Mouse (Mus musculus): ENCODE data around the gene Olfr78. TPM values are rescaled to one million over a fixed set of nuclear protein-coding genes. Genes with fewer than 3 reads are reported as not detected.
A peak's percentile ranks its signal among the peaks of the same experiment; 100 is the strongest.

Gene Olfr78
- polyA plus RNA-seq (2015; fragmentation: Nextera tagmentation; extraction: Ambion mirVana) = 0.12 and 0.23 TPM in 2 replicates

DNA sequence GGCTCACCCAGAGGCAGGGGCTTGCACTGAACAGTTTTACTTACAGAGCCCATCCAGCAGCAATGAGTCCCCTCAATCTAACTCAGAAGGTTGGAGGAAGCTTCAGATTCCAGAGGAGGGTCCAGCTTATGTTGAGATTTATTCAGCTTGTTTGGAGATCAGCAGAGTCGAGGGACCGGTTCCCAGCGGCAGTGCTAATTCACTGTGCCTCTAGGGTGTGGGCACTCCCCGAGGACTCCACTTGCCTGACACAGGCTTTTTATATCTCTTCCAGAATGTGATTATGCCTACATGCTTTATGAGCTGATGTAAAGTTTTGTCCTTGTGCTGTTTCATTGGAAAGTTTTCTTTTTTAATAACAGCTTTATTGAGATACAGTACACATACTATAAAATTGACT is at the start of gene Olfr78, which contains the start of gene Olfr560:
Gene Olfr78 (minus strand): TSS at position 206 of the 400 bp plus-strand sequence.
Gene Olfr560 (minus strand): TSS at position 101 of the 400 bp plus-strand sequence.
- 53% methylated on average over 4 of the region's 4 CpGs for WGBS
- TF ChIP-seq CTCF (IDR thresholded peaks at IDR 0.05; ENCODE audit: low read depth) = no peak
- no peak within 1 kb of the TSS for H3K4me3 ChIP-seq (ENCODE audit: low read depth, low read length)
- H3K4me2 ChIP-seq (replicated peaks; ENCODE audit: low read depth) = no peak within 1 kb of the TSS
- H3K9ac ChIP-seq (ENCODE audit: low read depth, low read length) = no peak within 1 kb of the TSS
- no peaks in the 10 kb centered on the region for H3K27me3 ChIP-seq (replicated peaks; ENCODE audit: control insufficient read depth, insufficient read depth, low read length)
- no peaks in the 10 kb centered on the region for H3K9me3 ChIP-seq (ENCODE audit: control insufficient read depth)
- H3K4me1 ChIP-seq (replicated peaks; ENCODE audit: control insufficient read depth, insufficient read depth, low read length) = no peaks in the 10 kb centered on the region
- no peaks in the 10 kb centered on the region for H3K36me3 ChIP-seq (ENCODE audit: control insufficient read depth, insufficient read depth)
- ATAC-seq = no peak
- no peak within 1 kb of the TSS for H3K27ac ChIP-seq (ENCODE audit: low read depth, low read length)

DNA sequence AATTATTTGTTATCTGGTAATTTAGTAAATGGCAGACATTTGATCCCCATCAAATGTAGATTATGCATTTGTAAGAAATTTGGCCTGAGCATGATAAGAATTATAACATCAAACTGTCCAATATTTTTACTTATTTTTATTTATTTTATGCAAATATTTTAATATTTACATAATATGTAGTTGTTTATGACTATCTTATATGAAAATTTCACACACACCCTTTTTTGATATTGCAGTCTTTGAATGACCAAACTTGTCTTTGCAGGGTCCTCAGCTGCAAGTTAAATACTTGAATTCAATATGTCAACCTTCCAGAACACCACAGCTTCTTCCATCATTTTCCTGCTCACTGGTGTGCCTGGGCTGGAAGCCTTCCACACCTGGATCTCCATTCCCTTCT is 43.9 kb upstream of the Olfr78 start, which contains the start of gene Olfr564:
Gene Olfr564 (plus strand): TSS at position 301 of the 400 bp plus-strand sequence.
- TF ChIP-seq CTCF (IDR thresholded peaks at IDR 0.05; ENCODE audit: low read depth) = no peak
- no peak for ATAC-seq
- no peak within 1 kb of the TSS for H3K4me3 ChIP-seq (ENCODE audit: low read depth, low read length)
- H3K4me1 ChIP-seq (replicated peaks; ENCODE audit: control insufficient read depth, insufficient read depth, low read length) = no peaks in the 10 kb centered on the region
- no peaks in the 10 kb centered on the region for H3K9me3 ChIP-seq (ENCODE audit: control insufficient read depth)
- no peak within 1 kb of the TSS for H3K4me2 ChIP-seq (replicated peaks; ENCODE audit: low read depth)
- no peaks in the 10 kb centered on the region for H3K27me3 ChIP-seq (replicated peaks; ENCODE audit: control insufficient read depth, insufficient read depth, low read length)
- no peak within 1 kb of the TSS for H3K9ac ChIP-seq (ENCODE audit: low read depth, low read length)
- no peaks in the 10 kb centered on the region for H3K36me3 ChIP-seq (ENCODE audit: control insufficient read depth, insufficient read depth)
- H3K27ac ChIP-seq (ENCODE audit: low read depth, low read length) = no peak within 1 kb of the TSS

DNA sequence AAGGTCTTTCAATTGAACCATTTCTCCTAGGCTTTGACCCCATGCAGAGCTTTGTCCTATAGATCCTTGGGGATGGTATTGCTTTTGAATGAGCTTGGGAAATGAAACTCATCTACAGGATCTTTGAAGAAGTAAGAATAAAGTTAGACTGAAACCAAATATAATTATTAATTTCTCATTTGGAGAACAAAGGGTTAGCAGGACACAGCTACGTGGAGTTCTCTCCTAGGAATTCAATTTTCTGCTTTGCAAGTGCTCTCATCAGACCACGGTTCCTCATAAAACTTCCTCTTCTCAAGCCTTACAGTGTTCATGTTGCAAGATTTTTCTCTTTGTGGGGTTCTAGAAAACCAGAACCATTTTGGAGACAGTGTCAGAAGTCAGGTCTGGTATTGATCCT is 11.7 kb upstream of the Olfr78 start, which contains the start of gene Olfr561:
Gene Olfr561 (plus strand): TSS at position 301 of the 400 bp plus-strand sequence.
- no peak for ATAC-seq
- WGBS = 62% methylated on average over 2 of the region's 2 CpGs
- TF ChIP-seq CTCF (IDR thresholded peaks at IDR 0.05; ENCODE audit: low read depth) = no peak

DNA sequence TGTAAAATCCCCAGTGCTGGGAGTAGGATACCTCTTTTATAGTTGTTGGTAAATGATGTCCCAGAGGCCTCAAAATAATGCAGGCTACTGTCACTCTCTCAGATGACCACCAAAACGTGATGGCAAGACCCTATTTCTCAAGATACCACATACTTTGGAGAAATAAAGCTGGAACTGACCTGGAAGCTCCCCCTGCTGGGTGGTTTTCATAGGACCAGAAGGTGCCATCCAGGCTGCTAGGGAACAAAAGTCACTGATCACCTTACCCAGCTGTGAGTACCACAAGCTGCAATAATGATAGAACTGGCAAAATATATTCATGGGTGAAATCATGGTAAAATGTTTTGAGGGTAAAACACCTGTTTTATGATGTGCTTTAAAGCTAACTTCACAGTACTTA is 7.2 kb downstream of the Olfr78 start:
- no peak for ATAC-seq
- no peak overlapping the region for H3K4me3 ChIP-seq (ENCODE audit: low read depth, low read length)
- no peaks in the 10 kb centered on the region for H3K27me3 ChIP-seq (replicated peaks; ENCODE audit: control insufficient read depth, insufficient read depth, low read length)
- no peaks in the 10 kb centered on the region for H3K9me3 ChIP-seq (ENCODE audit: control insufficient read depth)
- no peaks in the 10 kb centered on the region for H3K4me1 ChIP-seq (replicated peaks; ENCODE audit: control insufficient read depth, insufficient read depth, low read length)
- no peaks in the 10 kb centered on the region for H3K36me3 ChIP-seq (ENCODE audit: control insufficient read depth, insufficient read depth)
- no peak overlapping the region for H3K4me2 ChIP-seq (replicated peaks; ENCODE audit: low read depth)
- TF ChIP-seq CTCF (IDR thresholded peaks at IDR 0.05; ENCODE audit: low read depth) = peak; percentile 42
- no peak overlapping the region for H3K27ac ChIP-seq (ENCODE audit: low read depth, low read length)
- no peak overlapping the region for H3K9ac ChIP-seq (ENCODE audit: low read depth, low read length)
- WGBS = 4% methylated on average over 1 of the region's 1 CpGs

More for the DNA sequence above, 11.7 kb upstream of the Olfr78 start, which contains the start of gene Olfr561:
- no peak within 1 kb of the TSS for H3K9ac ChIP-seq (ENCODE audit: low read depth, low read length)
- no peaks in the 10 kb centered on the region for H3K4me1 ChIP-seq (replicated peaks; ENCODE audit: control insufficient read depth, insufficient read depth, low read length)
- H3K27me3 ChIP-seq (replicated peaks; ENCODE audit: control insufficient read depth, insufficient read depth, low read length) = no peaks in the 10 kb centered on the region
- no peak within 1 kb of the TSS for H3K4me3 ChIP-seq (ENCODE audit: low read depth, low read length)
- no peak within 1 kb of the TSS for H3K4me2 ChIP-seq (replicated peaks; ENCODE audit: low read depth)
- H3K36me3 ChIP-seq (ENCODE audit: control insufficient read depth, insufficient read depth) = no peaks in the 10 kb centered on the region
- no peaks in the 10 kb centered on the region for H3K9me3 ChIP-seq (ENCODE audit: control insufficient read depth)
- H3K27ac ChIP-seq (ENCODE audit: low read depth, low read length) = no peak within 1 kb of the TSS

DNA sequence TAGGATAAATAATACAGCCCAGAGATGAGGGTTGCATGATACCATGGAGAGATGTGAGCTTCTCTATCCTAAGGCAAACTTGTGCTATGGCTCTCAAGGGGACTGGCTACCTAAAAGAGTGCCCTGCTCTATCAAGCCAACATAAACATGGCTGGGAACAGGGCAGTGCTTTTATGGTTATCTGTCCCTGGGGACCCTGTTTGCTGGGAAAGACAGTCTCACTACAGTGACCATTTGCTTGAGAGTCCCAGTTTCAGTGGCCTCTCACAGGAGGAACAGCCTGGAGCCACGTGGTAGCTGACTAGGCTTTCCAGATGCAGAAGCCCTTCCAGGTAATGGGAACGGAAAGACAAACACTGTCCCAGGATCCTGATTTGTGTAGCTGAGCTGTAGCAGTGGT is 21.6 kb downstream of the Olfr78 start:
- H3K4me3 ChIP-seq (ENCODE audit: low read depth, low read length) = no peak overlapping the region
- no peak for ATAC-seq
- H3K27me3 ChIP-seq (replicated peaks; ENCODE audit: control insufficient read depth, insufficient read depth, low read length) = no peaks in the 10 kb centered on the region
- no peak overlapping the region for H3K9ac ChIP-seq (ENCODE audit: low read depth, low read length)
- TF ChIP-seq CTCF (IDR thresholded peaks at IDR 0.05; ENCODE audit: low read depth) = no peak
- no peaks in the 10 kb centered on the region for H3K4me1 ChIP-seq (replicated peaks; ENCODE audit: control insufficient read depth, insufficient read depth, low read length)
- no peak overlapping the region for H3K4me2 ChIP-seq (replicated peaks; ENCODE audit: low read depth)
- H3K36me3 ChIP-seq (ENCODE audit: control insufficient read depth, insufficient read depth) = no peaks in the 10 kb centered on the region
- WGBS = 22% methylated on average over 2 of the region's 2 CpGs
- H3K9me3 ChIP-seq (ENCODE audit: control insufficient read depth) = no peaks in the 10 kb centered on the region
- no peak overlapping the region for H3K27ac ChIP-seq (ENCODE audit: low read depth, low read length)

DNA sequence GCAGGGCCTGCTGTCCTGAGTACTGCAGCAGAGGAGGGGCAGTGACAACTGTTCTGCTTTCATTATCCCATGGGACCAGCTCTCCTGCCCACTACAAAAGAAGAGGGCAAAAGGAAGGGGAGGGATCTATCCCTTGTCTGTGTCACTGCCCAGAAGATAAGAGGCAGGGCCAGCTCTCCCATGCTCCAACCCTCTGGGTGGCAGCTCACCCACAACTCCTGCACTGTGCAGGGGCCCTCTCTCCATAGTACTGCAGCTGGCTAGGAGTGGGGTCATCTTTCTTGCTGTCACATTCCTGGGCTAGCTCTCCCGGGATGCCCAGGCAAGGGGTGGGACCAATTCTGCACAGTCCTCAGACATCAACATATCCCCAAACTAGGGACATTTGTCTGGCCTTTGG is 25.5 kb downstream of the Olfr78 start:
- no peak overlapping the region for H3K9ac ChIP-seq (ENCODE audit: low read depth, low read length)
- no peaks in the 10 kb centered on the region for H3K4me1 ChIP-seq (replicated peaks; ENCODE audit: control insufficient read depth, insufficient read depth, low read length)
- H3K9me3 ChIP-seq (ENCODE audit: control insufficient read depth) = no peaks in the 10 kb centered on the region
- H3K27ac ChIP-seq (ENCODE audit: low read depth, low read length) = no peak overlapping the region
- 17% methylated on average over 1 of the region's 1 CpGs for WGBS
- no peak for ATAC-seq
- TF ChIP-seq CTCF (IDR thresholded peaks at IDR 0.05; ENCODE audit: low read depth) = no peak
- no peaks in the 10 kb centered on the region for H3K36me3 ChIP-seq (ENCODE audit: control insufficient read depth, insufficient read depth)
- no peaks in the 10 kb centered on the region for H3K27me3 ChIP-seq (replicated peaks; ENCODE audit: control insufficient read depth, insufficient read depth, low read length)
- H3K4me2 ChIP-seq (replicated peaks; ENCODE audit: low read depth) = no peak overlapping the region
- no peak overlapping the region for H3K4me3 ChIP-seq (ENCODE audit: low read depth, low read length)

DNA sequence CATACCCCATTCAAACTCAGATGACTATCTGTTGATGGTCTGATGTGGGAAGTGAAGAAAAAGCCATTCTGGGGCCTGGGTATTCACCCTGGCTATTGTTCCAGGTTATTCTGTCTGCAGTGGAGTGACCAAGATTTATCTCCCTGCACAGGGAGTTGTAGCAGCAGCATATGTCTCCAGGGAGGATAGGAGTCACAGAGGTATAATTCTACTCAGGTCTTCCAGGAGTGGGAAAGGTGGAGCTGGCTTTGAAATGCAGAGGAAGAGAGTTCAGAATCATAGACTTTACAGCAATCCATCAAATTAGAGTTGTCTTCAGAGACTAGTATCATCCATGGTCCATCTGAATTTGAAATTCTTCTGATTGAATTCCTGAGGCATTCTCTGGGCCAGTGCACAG is 31.9 kb downstream of the Olfr78 start, which contains the start of gene Olfr559:
Gene Olfr559 (minus strand): TSS at position 101 of the 400 bp plus-strand sequence.
- TF ChIP-seq CTCF (IDR thresholded peaks at IDR 0.05; ENCODE audit: low read depth) = no peak
- no peaks in the 10 kb centered on the region for H3K9me3 ChIP-seq (ENCODE audit: control insufficient read depth)
- no peak for ATAC-seq
- H3K27me3 ChIP-seq (replicated peaks; ENCODE audit: control insufficient read depth, insufficient read depth, low read length) = no peaks in the 10 kb centered on the region
- H3K9ac ChIP-seq (ENCODE audit: low read depth, low read length) = no peak within 1 kb of the TSS
- H3K4me3 ChIP-seq (ENCODE audit: low read depth, low read length) = no peak within 1 kb of the TSS
- no peaks in the 10 kb centered on the region for H3K36me3 ChIP-seq (ENCODE audit: control insufficient read depth, insufficient read depth)
- H3K4me1 ChIP-seq (replicated peaks; ENCODE audit: control insufficient read depth, insufficient read depth, low read length) = no peaks in the 10 kb centered on the region
- H3K27ac ChIP-seq (ENCODE audit: low read depth, low read length) = no peak within 1 kb of the TSS
- no peak within 1 kb of the TSS for H3K4me2 ChIP-seq (replicated peaks; ENCODE audit: low read depth)

All from intestine, postnatal 0 days (tissue).